Mouse (Mus musculus) gonadal fat pad, adult 2 months (tissue): Measurements from ENCODE around the gene Mfsd13b. TPM values are rescaled to one million over a fixed set of nuclear protein-coding genes. Genes with fewer than 3 reads are reported as not detected.

ENCODE experiments used
- DNase-seq: peaks from one replicate; pipeline ENCODE4 v3.0.0-alpha.2; 2012; ENCODE audit warnings: low read depth
- polyA plus RNA-seq: library from polyadenylated mRNA; depleted of rRNA; stranded (reverse); fragments of >200 nt; gene quantifications from 2 replicates; pipeline ENCODE4 v1.2.3, GENCODE M21; 2012; rRNA removed

Gene Mfsd13b
- polyA plus RNA-seq, 1 experiment, result 1.00 TPM

DNA sequence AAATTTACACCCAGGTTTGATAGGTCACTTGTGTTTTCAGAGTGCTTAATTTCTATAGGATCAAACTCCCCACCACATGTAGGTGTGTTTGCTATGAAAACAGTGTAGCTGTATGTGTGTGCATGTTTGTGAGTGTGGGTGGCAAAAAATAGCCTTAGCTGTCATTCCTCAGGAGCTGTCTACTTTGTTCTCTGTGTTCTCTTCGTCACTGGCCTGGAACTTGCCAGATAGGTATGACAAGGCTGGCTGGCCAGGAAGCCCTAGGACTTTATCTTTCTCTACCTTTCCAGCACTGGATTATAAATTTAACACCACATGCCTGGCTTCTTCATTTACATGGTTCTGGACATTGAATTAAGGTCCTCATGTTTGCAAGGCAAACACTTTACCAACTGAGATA lies 61.9 kb downstream of the Mfsd13b start:
- DNase-seq, result no peak

DNA sequence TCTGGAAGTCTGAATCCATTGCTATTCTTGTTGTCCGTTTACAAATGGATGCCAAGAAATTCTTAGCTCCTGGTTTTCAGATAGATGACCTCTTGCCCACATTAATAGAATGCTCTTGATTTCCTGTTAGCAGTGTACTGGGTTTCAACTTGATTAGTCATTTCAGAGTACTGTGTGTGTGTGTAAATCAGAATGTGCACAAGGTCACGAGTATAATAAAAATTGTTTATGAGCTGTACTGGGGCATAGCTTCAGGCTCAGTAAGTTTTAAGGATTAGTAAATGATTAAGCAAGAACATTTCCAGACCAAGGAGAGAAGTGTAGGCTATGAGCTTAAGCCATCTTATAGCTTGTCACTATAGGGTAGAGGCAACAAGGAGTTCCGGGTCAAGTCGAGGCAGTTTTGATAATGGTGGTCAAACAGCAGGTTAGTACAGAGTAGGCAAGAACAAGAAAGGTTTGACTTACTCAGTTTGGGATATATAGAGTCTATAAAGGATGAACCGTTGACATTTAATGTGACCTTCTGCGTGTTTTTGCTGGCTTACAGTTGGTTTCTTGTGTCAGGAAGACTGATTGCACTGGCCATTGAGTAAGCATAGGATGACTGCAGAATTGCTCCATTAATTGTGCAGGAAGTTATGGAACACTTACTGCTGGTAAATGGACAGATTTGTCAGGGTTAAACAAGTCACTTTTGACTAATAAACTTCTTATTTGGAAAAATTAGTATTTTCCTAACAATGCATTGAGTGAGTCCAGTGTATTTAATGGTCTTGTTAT lies 63.6 kb downstream of the Mfsd13b start:
- DNase-seq, result no peak

DNA sequence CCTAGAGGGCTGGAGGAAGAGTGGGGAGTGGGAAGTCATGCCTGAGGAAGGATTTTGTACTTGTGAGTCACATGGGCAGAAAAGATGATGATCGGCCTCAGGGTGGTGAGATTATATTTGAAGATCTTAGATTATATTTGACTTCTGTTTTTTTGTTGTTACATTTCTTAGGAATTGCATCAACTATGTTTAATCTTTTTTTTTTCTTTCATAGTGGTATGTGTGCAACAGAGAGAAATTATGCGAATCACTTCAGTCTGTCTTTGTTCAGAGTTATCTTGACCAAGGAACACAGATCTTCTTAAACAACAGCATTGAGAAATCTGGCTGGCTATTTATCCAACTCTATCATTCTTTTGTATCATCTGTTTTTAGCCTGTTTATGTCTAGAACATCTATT lies 65.3 kb downstream of the Mfsd13b start:
- DNase-seq, result no peak

DNA sequence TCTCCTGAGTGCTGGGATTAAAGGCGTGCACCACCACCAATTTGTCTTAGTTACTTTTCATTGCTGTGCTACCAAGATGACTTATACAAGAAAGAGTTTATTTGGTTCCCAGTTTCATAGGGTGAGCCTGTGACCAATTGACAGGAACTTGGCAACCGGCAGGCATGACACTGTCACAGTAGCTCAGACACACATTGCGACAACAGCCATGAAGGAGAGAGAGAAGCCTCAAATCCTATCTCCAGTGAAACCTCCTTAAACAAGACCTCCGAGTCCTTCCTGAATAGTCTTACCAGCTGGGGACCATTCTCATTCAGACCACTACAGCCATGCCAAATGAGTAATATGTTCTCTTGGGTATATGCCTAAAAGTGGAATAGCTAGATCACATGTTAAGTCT lies 70.8 kb downstream of the Mfsd13b start:
- DNase-seq, result no peak

DNA sequence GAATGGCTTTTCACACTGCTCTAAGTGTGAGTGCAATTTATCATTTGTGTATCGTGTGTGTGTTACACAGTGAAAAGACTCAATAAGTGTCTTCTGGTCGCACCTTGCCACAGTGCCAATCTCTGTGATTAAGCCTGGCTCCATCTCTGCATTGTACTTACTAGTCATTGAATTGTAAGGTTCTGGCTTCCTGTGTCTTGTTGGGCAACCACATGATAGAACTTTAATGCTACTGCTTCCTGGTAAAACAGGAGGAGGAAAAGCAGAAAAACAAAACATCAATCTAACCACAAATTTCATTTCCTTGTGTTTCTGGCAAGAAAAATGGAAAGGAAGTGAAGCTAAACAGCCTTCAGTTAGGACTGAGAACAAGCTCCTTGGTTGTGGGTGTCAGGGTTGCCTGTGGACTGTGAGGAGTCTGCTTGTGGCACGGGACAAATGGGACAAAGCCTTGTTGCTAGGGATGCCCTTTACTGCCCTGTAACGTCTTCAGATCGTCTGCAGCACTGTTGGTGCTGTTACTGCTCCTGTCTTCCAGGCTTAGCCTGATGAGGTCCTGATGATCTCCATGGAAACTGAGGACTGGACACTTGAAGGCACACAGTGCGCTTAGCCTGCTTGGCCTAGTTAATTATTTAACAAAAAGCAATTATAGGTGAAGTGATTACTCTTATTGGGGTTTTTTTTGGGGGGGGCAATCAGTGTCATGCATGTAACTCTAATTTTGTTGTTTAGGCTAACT lies 77.3 kb downstream of the Mfsd13b start:
- DNase-seq, result no peak

DNA sequence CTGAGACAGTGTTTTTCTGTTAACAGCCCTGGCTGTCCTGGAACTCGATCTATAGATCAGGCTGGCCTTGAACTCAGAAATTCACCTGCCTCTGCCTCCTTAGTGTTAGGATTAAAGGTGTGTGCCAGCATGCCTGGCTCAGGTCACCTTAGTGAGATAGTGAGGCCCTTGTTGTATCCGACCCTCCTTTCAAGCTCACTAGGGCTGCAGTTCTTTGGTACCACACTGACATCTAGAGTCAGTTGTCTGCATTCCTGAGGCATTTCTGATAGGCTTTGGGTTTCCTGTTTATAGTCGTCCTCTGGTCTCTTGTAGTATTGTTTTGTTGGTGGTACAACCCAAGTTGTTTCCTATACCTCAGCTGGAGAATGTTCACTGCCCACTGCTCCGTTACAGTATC lies 82.0 kb downstream of the Mfsd13b start:
- no peak for DNase-seq

Other genes starting within 250 kb of the Mfsd13b start
- 3.4 and 4.1 TPM in 2 replicates for gene Vwa3a, start 243.2 kb upstream of the Mfsd13b start, polyA plus RNA-seq
- gene Gm5737, start 170.1 kb upstream of the Mfsd13b start, polyA plus RNA-seq, result 3.2 and 3.6 TPM in 2 replicates
- 25.5 and 25.6 TPM in 2 replicates for gene Eef2k, start 139.7 kb upstream of the Mfsd13b start, polyA plus RNA-seq
- 27.2 and 27.4 TPM in 2 replicates for gene Polr3e, start 64.8 kb upstream of the Mfsd13b start, polyA plus RNA-seq
- 37.0 and 45.4 TPM in 2 replicates for gene Cdr2, start 197 bp upstream of the Mfsd13b start, polyA plus RNA-seq
- 27.7 and 34.4 TPM in 2 replicates for gene Mettl9, start 51.9 kb downstream of the Mfsd13b start, polyA plus RNA-seq
- 1.3 and 2.0 TPM in 2 replicates for gene Igsf6, start 92.1 kb downstream of the Mfsd13b start, polyA plus RNA-seq
- 0.24 and 0.47 TPM in 2 replicates for gene Otoa, start 99.1 kb downstream of the Mfsd13b start, polyA plus RNA-seq